Mouse (Mus musculus): ENCODE results near the gene Mtmr12.

DNA sequence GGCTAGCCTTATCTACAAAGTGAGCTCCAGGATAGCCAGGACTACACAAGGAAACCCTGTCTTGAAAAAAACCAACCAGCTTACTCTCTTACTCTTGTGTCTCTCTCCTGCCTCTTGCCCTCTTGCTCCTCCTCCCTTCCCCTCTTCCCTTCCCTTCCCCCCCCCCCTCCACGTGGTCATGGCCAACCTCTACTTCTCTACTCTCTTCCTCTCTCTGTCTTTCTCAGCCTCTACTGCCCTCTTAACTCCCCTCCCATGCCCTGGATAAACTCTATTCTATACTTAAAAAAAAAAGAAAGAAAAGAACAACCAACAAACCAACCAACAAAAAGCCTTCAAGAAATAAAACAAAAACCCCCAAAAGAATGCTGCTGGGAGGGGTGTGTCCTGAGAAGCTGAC is 30.7 kb downstream of the Mtmr12 start:
- no peak for TF ChIP-seq CTCF (IDR thresholded peaks at IDR 0.05; ENCODE audit: insufficient read depth, low read length)
- TF ChIP-seq POLR2A (IDR thresholded peaks at IDR 0.05; ENCODE audit: borderline replicate concordance, extremely low read depth, low read depth, low read length), result no peak

All from lung, adult 2 months (tissue).